Mouse (Mus musculus): ENCODE measurements around the gene Zfp335. TPM values are rescaled to one million over a fixed set of nuclear protein-coding genes. Genes with fewer than 3 reads are reported as not detected.
A peak's percentile ranks its signal among the peaks of the same experiment; 100 is the strongest.

Zfp335 gene
- polyA plus RNA-seq (2016; fragmentation: Nextera tagmentation; extraction: Ambion mirVana) = 18.3 and 19.1 TPM in 2 replicates

- H3K27ac ChIP-seq = peak within 1 kb of the TSS; percentile 98
- ATAC-seq (ENCODE audit: low FRiP score) = peak; percentile 92
- under 1% methylated on average over 89 of the region's 91 CpGs for WGBS
- peak within 1 kb of the TSS; percentile 88 for H3K4me2 ChIP-seq
- peaks cover 33% of the 10 kb centered on the region for H3K36me3 ChIP-seq (replicated peaks)
- peak within 1 kb of the TSS; percentile 74 for H3K4me3 ChIP-seq (replicated peaks)
- H3K4me1 ChIP-seq = peaks cover 23% of the 10 kb centered on the region
- peak within 1 kb of the TSS; percentile 82 for H3K9ac ChIP-seq
- no peaks in the 10 kb centered on the region for H3K27me3 ChIP-seq
- H3K9me3 ChIP-seq = peaks cover 3% of the 10 kb centered on the region
These were observed at the start of gene Zfp335 for GRCm38 (mm10) chr2:164911086-164912048. TSS of gene Zfp335 (minus strand) at chr2:164911757.

GRCm38 (mm10) chr2:164960716-164961441 is 49.3 kb upstream of the Zfp335 start, which contains the start of gene Slc12a5:
TSS of gene Slc12a5 (plus strand) at chr2:164960802.
- ATAC-seq (ENCODE audit: low FRiP score) = peak; percentile 64
- peak within 1 kb of the TSS; percentile 46; the same call in 1 of the 2 replicates for H3K27ac ChIP-seq
- peaks cover 42% of the 10 kb centered on the region for H3K4me1 ChIP-seq
- peak within 1 kb of the TSS; percentile 63 for H3K4me3 ChIP-seq (replicated peaks)
- H3K9me3 ChIP-seq = 0 out of 2 replicates have a peak, but pooled peaks cover 3% of the 10 kb centered on the region
- peak within 1 kb of the TSS; percentile 64 for H3K9ac ChIP-seq
- H3K4me2 ChIP-seq = peak within 1 kb of the TSS; percentile 63
- WGBS = under 1% methylated on average over 33 of the region's 54 CpGs
- peaks cover 14% of the 10 kb centered on the region for H3K27me3 ChIP-seq
- no peaks in the 10 kb centered on the region for H3K36me3 ChIP-seq (replicated peaks)

GRCm38 (mm10) chr2:164957548-164958315 is 46.2 kb upstream of the Zfp335 start:
- H3K27ac ChIP-seq = no peak overlapping the region
- 71% methylated on average over 9 of the region's 9 CpGs for WGBS

GRCm38 (mm10) chr2:164956195-164956594 is 44.6 kb upstream of the Zfp335 start:
- no peak for ATAC-seq (ENCODE audit: low FRiP score)
- peaks cover 48% of the 10 kb centered on the region for H3K27me3 ChIP-seq
- WGBS = 79% methylated on average over 5 of the region's 5 CpGs

More at GRCm38 (mm10) chr2:164957548-164958315, 46.2 kb upstream of the Zfp335 start:
- Histone ChIP-seq H3K9me3 (0 out of 2 replicates have a peak, but pooled peaks cover 3% of the 10 kb centered on the region), H3K9ac (no peak overlapping the region), H3K4me3 (replicated peaks) (no peak overlapping the region), H3K36me3 (replicated peaks) (no peaks in the 10 kb centered on the region), H3K4me1 (peaks cover 22% of the 10 kb centered on the region), H3K27me3 (peaks cover 33% of the 10 kb centered on the region), H3K4me2 (no peak overlapping the region)
- no peak for ATAC-seq (ENCODE audit: low FRiP score)

GRCm38 (mm10) chr2:164955725-164956124 is 44.2 kb upstream of the Zfp335 start:
- H3K4me2 ChIP-seq = no peak overlapping the region
- 0 out of 2 replicates have a peak, but pooled peaks cover 3% of the 10 kb centered on the region for H3K9me3 ChIP-seq
- peaks cover 53% of the 10 kb centered on the region for H3K27me3 ChIP-seq
- H3K4me1 ChIP-seq = peaks cover 10% of the 10 kb centered on the region
- H3K36me3 ChIP-seq (replicated peaks) = no peaks in the 10 kb centered on the region
- H3K9ac ChIP-seq = no peak overlapping the region
- ATAC-seq (ENCODE audit: low FRiP score) = no peak
- no peak overlapping the region for H3K27ac ChIP-seq
- WGBS = 72% methylated on average over 4 of the region's 4 CpGs
- H3K4me3 ChIP-seq (replicated peaks) = no peak overlapping the region

More at GRCm38 (mm10) chr2:164956195-164956594, 44.6 kb upstream of the Zfp335 start:
- Histone ChIP-seq H3K9ac (no peak overlapping the region), H3K27ac (no peak overlapping the region), H3K36me3 (replicated peaks) (no peaks in the 10 kb centered on the region), H3K4me1 (peaks cover 15% of the 10 kb centered on the region), H3K4me2 (no peak overlapping the region), H3K4me3 (replicated peaks) (no peak overlapping the region), H3K9me3 (0 out of 2 replicates have a peak, but pooled peaks cover 3% of the 10 kb centered on the region)

- 1% methylated on average over 21 of the region's 21 CpGs for WGBS
- ATAC-seq (ENCODE audit: low FRiP score) = peak; percentile 84
- Histone ChIP-seq H3K4me1 (peaks cover 18% of the 10 kb centered on the region), H3K4me3 (replicated peaks) (no peak overlapping the region), H3K27me3 (peaks cover 76% of the 10 kb centered on the region), H3K9me3 (0 out of 2 replicates have a peak, but pooled peaks cover 3% of the 10 kb centered on the region), H3K4me2 (peak overlapping the region; percentile 24; the same call in 1 of the 2 replicates), H3K9ac (no peak overlapping the region), H3K36me3 (replicated peaks) (no peaks in the 10 kb centered on the region), H3K27ac (no peak overlapping the region)
These were observed 41.7 kb upstream of the Zfp335 start for GRCm38 (mm10) chr2:164953224-164953623.

GRCm38 (mm10) chr2:164952448-164952847 is 40.9 kb upstream of the Zfp335 start:
- no peaks in the 10 kb centered on the region for H3K9me3 ChIP-seq
- ATAC-seq (ENCODE audit: low FRiP score) = no peak
- 39% methylated on average over 13 of the region's 13 CpGs for WGBS
- H3K27ac ChIP-seq = no peak overlapping the region
- no peak overlapping the region for H3K9ac ChIP-seq
- H3K4me1 ChIP-seq = peaks cover 21% of the 10 kb centered on the region
- H3K4me2 ChIP-seq = no peak overlapping the region
- peaks cover 80% of the 10 kb centered on the region for H3K27me3 ChIP-seq
- H3K4me3 ChIP-seq (replicated peaks) = no peak overlapping the region
- H3K36me3 ChIP-seq (replicated peaks) = no peaks in the 10 kb centered on the region

- Histone ChIP-seq H3K4me3 (replicated peaks) (no peak overlapping the region), H3K27me3 (peaks cover 83% of the 10 kb centered on the region), H3K4me2 (no peak overlapping the region), H3K9ac (no peak overlapping the region), H3K4me1 (peaks cover 21% of the 10 kb centered on the region), H3K27ac (no peak overlapping the region), H3K36me3 (replicated peaks) (no peaks in the 10 kb centered on the region), H3K9me3 (no peaks in the 10 kb centered on the region)
- WGBS = 82% methylated on average over 4 of the region's 4 CpGs
- ATAC-seq (ENCODE audit: low FRiP score) = no peak
These were observed 40.2 kb upstream of the Zfp335 start for GRCm38 (mm10) chr2:164951745-164952144.

- 26% methylated on average over 13 of the region's 13 CpGs for WGBS
- H3K27me3 ChIP-seq = peaks cover 91% of the 10 kb centered on the region
- ATAC-seq (ENCODE audit: low FRiP score) = no peak
- H3K4me1 ChIP-seq = peaks cover 21% of the 10 kb centered on the region
- H3K9ac ChIP-seq = no peak overlapping the region
- no peak overlapping the region for H3K4me2 ChIP-seq
- H3K36me3 ChIP-seq (replicated peaks) = no peaks in the 10 kb centered on the region
- H3K27ac ChIP-seq = no peak overlapping the region
- H3K4me3 ChIP-seq (replicated peaks) = no peak overlapping the region
- no peaks in the 10 kb centered on the region for H3K9me3 ChIP-seq
These were observed 38.9 kb upstream of the Zfp335 start for GRCm38 (mm10) chr2:164950501-164950900.

- 8% methylated on average over 25 of the region's 25 CpGs for WGBS
- no peak overlapping the region for H3K9ac ChIP-seq
- no peak for ATAC-seq (ENCODE audit: low FRiP score)
These were observed 37.4 kb upstream of the Zfp335 start for GRCm38 (mm10) chr2:164948962-164949361.

GRCm38 (mm10) chr2:164947930-164948329 is 36.4 kb upstream of the Zfp335 start:
- Histone ChIP-seq H3K4me1 (peaks cover 16% of the 10 kb centered on the region), H3K4me2 (no peak overlapping the region), H3K9ac (no peak overlapping the region; the same call in 1 of the 2 replicates), H3K9me3 (no peaks in the 10 kb centered on the region), H3K27me3 (peaks cover 84% of the 10 kb centered on the region), H3K4me3 (replicated peaks) (no peak overlapping the region), H3K27ac (no peak overlapping the region), H3K36me3 (replicated peaks) (no peaks in the 10 kb centered on the region)
- WGBS = 7% methylated on average over 7 of the region's 7 CpGs
- no peak for ATAC-seq (ENCODE audit: low FRiP score)

More at GRCm38 (mm10) chr2:164948962-164949361, 37.4 kb upstream of the Zfp335 start:
- H3K27ac ChIP-seq = no peak overlapping the region
- peaks cover 86% of the 10 kb centered on the region for H3K27me3 ChIP-seq
- peak overlapping the region; percentile 24 for H3K4me3 ChIP-seq (replicated peaks)
- H3K4me2 ChIP-seq = peak overlapping the region; percentile 39
- no peaks in the 10 kb centered on the region for H3K36me3 ChIP-seq (replicated peaks)
- no peaks in the 10 kb centered on the region for H3K9me3 ChIP-seq
- H3K4me1 ChIP-seq = peaks cover 21% of the 10 kb centered on the region
